Mouse (Mus musculus) gastrocnemius, postnatal 10 days (tissue): ENCODE measurements around the gene Prr14. TPM values are rescaled to one million over a fixed set of nuclear protein-coding genes. Genes with fewer than 3 reads are reported as not detected.
"Not testable (repeated sequence)": the region's sequence is repeated elsewhere in the genome, so short reads cannot be mapped to it uniquely, and the experiment has no call there.

Experiments
- DNase-seq: peaks from one replicate; pipeline ENCODE4 v3.0.0; 2021; ENCODE audit warnings: mixed read lengths
- total RNA-seq, 2 experiments: library from RNA; stranded (reverse); gene quantifications; 2 replicates each; pipeline ENCODE4 v1.2.3; 2021

The Prr14 gene
- total RNA-seq, 2 experiments from 2014 or later: 16.2 to 25.3 TPM

GRCm38 (mm10) chr7:127472060-127472459 lies 12.6 kb downstream of the Prr14 start:
- DNase-seq: no peak

GRCm38 (mm10) chr7:127473705-127474104 lies 14.3 kb downstream of the Prr14 start:
- no peak for DNase-seq

GRCm38 (mm10) chr7:127474378-127475070 lies 15.1 kb downstream of the Prr14 start:
- DNase-seq: no peak

- DNase-seq: no peak
Measured at GRCm38 (mm10) chr7:127475186-127475740, 15.9 kb downstream of the Prr14 start.

GRCm38 (mm10) chr7:127476336-127476735 lies 16.9 kb downstream of the Prr14 start:
- peak; percentile 29 for DNase-seq

GRCm38 (mm10) chr7:127476855-127477254 lies 17.4 kb downstream of the Prr14 start:
- no peak for DNase-seq

DNA sequence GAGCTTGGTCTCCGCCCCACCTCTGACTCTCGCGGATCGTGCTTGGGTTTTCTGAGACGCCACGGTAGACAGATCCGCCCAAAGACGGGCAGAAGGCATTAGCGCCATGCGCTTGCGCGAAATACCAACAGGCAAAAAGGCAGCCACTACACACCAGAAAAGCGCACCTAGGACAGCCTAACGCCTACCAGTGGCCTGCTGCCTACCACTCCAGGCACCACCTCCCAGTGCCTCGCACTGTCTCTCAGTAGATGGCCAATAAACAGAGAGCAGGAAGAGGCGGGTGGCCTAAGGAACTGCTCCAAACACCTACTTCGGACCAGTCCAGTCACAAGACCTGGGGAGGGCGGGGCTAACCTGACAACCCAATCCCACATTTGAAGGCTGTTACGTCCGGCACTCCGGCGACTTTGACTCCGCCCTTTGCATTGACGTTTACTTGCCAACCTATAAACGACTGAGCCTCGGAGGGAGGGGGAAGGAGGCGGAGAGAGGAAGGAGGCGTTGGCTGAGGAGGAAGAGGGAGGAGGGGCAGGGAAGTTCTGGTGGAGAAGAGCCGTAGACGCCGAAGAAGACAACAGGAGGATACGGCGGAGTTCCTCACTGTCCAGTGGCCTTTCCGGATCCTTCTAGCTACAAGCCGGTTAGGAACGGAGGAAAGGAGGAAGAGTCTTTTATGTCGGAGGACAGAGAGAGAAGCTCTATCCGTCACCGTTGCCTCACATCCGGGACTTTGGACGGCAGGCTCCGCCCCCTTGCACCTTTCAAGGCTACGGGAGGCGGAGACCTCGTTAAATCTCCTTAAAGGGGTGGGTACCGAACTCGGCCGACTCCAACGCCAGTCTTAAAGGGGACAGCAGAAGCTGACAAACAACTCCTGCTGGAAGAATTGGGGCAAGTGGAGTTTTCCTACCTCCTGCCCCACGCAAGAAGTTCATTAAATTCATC lies 18.6 kb downstream of the Prr14 start:
- DNase-seq: peak; percentile 98

DNA sequence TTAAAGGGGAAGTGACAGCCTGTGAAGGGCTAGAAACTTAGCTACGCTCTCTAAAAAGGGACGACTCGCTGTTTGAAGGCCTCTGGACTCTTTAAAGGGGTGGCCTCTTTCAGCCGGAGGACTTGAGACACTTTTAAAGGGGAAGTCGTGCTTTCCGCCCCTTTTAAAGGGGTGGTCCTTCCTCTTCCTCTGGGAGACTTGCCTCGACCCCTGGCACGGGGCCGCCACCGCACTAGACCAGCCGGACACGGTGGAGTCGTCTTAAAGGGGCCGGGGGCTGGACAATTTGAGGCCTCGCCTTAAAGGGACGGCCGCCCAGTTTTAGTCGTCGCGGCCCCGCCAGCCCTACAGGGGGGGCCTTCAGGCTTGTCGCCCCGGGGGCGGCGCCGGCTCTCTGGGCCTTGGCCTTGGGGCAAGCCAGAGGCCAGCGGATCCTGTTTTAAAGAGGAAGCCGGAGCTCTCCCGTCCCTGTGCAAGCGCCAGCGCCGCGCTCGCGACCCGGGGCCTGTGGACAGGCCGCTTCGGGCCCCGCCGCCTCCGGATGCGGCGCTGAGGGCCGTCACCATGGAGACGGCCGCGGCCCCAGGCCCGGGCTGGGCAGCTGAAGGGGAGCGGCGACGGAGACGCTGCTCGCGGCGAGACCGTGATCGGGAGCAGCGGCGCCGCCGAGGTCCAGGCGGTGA lies 19.4 kb downstream of the Prr14 start, which contains the start of gene Fbrs:
Gene Fbrs (plus strand): TSS at position 565 of the 683 bp plus-strand sequence.
- DNase-seq: peak; percentile 98

GRCm38 (mm10) chr7:127479318-127480225 lies 20.2 kb downstream of the Prr14 start:
- DNase-seq: no peak

DNA sequence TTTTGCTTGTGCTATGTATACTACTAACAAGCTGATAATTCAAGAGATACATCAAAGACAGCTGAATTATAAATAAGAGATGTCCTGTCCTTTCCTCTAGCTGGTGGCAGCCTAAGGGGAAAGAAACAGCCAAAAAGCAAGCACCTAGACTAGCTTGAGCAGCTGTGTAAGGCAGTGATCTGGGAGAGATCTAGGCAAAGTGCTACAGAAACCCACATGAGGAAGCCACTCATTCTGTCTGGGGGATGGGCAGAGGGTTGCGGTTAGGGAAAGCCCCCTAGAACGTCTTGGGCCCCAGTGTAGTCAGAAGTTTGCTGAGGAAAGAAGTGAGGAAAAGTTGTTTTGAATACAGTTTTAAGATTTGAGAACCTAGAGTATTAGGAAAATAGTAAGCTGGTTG lies 20.9 kb downstream of the Prr14 start:
- no peak for DNase-seq

DNA sequence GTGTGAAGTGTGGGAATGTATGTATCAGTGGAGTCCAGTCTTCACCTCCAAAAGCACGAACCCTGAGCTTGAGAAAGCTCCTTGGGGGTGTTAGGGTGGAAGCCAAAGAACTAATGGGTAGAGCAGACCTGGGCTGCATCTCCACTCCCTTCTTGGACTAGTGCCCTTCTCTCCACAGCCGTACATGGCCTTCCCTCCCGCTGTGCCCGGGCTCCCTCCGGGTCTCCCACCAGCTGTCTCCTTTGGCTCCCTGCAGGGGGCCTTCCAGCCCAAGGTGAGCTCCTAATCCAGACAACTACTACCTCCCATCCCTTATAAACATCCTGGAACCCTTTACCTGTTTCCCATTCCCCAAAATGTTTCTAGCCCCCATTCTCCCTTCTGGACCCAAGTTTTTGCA lies 26.0 kb downstream of the Prr14 start:
- DNase-seq: no peak

- DNase-seq: not testable (repeated sequence)
Measured at GRCm38 (mm10) chr7:127488364-127488763, 29.0 kb downstream of the Prr14 start.

DNA sequence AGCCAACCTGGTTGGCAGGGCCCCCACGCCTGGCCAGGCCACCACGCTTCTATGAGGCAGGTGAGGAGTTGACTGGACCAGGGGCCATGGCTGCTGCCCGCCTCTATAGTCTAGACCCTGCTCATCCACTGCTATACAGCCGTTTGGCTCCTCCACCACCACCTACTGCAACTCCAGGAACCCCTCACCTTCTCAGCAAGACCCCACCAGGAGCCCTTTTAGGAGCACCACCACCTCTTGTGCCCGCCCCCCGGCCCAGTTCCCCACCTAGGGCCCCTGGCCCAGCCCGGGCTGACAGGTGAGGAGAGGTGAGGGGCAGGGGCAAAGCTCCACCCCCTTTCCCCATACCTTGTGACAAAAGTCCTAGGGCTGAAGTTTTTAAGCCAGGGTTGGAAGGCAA lies 30.6 kb downstream of the Prr14 start:
- no peak for DNase-seq

- no peak for DNase-seq
Measured at GRCm38 (mm10) chr7:127491846-127492245, 32.4 kb downstream of the Prr14 start.

GRCm38 (mm10) chr7:127494648-127495047 lies 35.2 kb downstream of the Prr14 start:
- no peak for DNase-seq

GRCm38 (mm10) chr7:127497382-127497781 lies 38.0 kb downstream of the Prr14 start:
- DNase-seq: no peak

DNA sequence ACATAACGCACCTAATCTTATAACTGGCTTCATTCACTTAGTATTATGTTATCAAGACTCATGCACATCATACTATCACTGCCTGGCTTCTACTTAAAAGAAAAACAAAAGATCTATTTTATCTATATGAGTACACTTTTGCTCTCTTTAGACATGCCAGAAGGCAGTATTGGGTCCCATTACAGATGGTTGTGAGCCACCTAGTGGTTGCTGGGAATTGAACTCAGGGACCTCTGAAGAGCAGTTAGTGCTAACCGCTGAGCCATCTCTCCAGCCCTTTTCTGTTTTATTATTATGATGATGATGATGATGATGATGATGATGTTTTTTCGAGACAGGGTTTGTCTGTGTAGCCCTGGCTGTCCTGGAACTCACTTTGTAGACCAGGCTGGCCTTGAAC lies 39.0 kb downstream of the Prr14 start:
- peak; percentile 14 for DNase-seq

DNA sequence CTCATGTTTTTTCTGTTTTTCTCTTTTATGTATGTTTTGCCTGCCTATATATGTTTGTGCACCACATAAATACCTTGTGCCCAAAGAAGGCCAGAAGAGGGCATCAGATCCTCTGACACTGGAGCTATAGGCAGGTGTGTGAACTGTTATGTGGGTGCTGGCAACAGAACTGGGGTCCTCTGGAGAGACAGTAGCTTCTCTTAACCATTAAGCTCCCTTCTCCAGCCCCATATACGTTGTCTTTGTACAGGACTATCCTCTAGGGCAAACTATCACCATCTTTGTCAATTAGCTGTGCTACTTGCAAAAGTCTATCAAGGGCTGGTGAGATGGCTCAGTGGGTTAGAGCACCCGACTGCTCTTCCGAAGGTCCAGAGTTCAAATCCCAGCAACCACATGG lies 48.9 kb downstream of the Prr14 start:
- no peak for DNase-seq

DNA sequence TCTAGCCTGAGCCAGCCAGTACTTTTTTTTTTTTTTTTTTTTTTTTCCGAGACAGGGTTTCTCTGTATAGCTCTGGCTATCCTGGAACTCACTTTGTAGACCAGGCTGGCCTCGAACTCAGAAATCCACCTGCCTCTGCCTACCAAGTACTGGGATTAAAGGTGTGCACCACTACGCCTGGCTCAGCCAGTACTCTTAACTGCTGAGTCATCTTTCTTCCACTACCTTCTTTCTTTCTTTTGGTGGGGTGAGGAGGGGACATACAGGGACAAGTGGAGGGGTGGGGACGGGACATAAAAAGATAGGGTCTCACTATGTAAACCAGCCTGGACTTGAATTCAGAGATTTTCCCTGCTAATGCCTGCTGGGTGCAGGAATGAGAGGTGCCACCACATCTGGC lies 50.4 kb downstream of the Prr14 start:
- DNase-seq: not testable (repeated sequence)

DNA sequence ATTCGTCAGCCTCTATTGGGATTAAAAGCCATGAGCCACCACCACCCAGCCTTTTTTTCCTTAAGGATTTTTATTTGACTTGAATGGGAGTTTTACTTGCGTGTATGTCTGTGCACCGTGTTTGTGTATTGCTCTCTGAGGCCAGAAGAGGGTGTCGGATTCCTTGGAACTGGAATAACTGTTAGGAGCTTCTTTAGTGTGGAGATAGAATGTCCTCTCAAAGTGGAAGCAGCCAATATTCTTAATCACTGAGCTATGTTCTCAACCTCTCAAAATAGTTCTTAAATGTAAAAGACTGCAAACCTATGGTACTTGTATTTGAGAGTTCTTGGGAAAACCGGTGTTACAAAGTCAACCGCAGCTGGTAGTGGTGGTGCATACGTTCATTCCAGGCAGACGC lies 51.8 kb downstream of the Prr14 start:
- no peak for DNase-seq

- DNase-seq: peak; percentile 92
Measured at GRCm38 (mm10) chr7:127511808-127512230, 52.4 kb downstream of the Prr14 start, which contains the start of gene Srcap. TSS of gene Srcap (plus strand) at chr7:127511983.
